Mouse (Mus musculus): ENCODE measurements around the gene Veph1.
"Not testable (repeated sequence)": the region's sequence is repeated elsewhere in the genome, so short reads cannot be mapped to it uniquely, and the experiment has no call there.

The Veph1 gene

GRCm38 (mm10) chr3:66296545-66296944, at the start of gene Veph1:
Gene Veph1, minus strand, starts transcription at chr3:66296837.
- in situ Hi-C loops (cut with MboI, MseI): no loop called here

GRCm38 (mm10) chr3:66340742-66341141, 44.1 kb upstream of the Veph1 start:
- in situ Hi-C loops (cut with MboI, MseI): no loop called here

- in situ Hi-C loops (cut with MboI, MseI): no loop called here
Measured at GRCm38 (mm10) chr3:66332401-66332729, 35.7 kb upstream of the Veph1 start.

- in situ Hi-C loops (cut with MboI, MseI): no loop called here
Measured at GRCm38 (mm10) chr3:66331592-66332400, 35.2 kb upstream of the Veph1 start.

GRCm38 (mm10) chr3:66330896-66331579, 34.4 kb upstream of the Veph1 start:
- in situ Hi-C loops (cut with MboI, MseI): no loop called here

- in situ Hi-C loops (cut with MboI, MseI): no loop called here
Measured at GRCm38 (mm10) chr3:66325962-66326834, 29.6 kb upstream of the Veph1 start.

GRCm38 (mm10) chr3:66325486-66325951, 28.9 kb upstream of the Veph1 start:
- in situ Hi-C loops (cut with MboI, MseI): no loop called here

- in situ Hi-C loops (cut with MboI, MseI): no loop called here
Measured at GRCm38 (mm10) chr3:66314793-66315715, 18.4 kb upstream of the Veph1 start.

GRCm38 (mm10) chr3:66310586-66310985, 13.9 kb upstream of the Veph1 start:
- in situ Hi-C loops (cut with MboI, MseI): no loop called here

- in situ Hi-C loops (cut with MboI, MseI): no loop called here
Measured at GRCm38 (mm10) chr3:66309531-66309930, 12.9 kb upstream of the Veph1 start.

GRCm38 (mm10) chr3:66295236-66295635, 1.4 kb downstream of the Veph1 start:
- in situ Hi-C loops (cut with MboI, MseI): no loop called here

GRCm38 (mm10) chr3:66294729-66295128, 1.9 kb downstream of the Veph1 start:
- in situ Hi-C loops (cut with MboI, MseI): no loop called here

- in situ Hi-C loops (cut with MboI, MseI): no loop called here
Measured at GRCm38 (mm10) chr3:66292356-66292946, 4.2 kb downstream of the Veph1 start.

- in situ Hi-C loops (cut with MboI, MseI): no loop called here
Measured at GRCm38 (mm10) chr3:66263270-66263669, 33.4 kb downstream of the Veph1 start.

GRCm38 (mm10) chr3:66262319-66262718, 34.3 kb downstream of the Veph1 start:
- in situ Hi-C loops (cut with MboI, MseI): no loop called here

GRCm38 (mm10) chr3:66254504-66255105, 42.0 kb downstream of the Veph1 start:
- in situ Hi-C loops (cut with MboI, MseI): no loop called here

GRCm38 (mm10) chr3:66251842-66252241, 44.8 kb downstream of the Veph1 start:
- in situ Hi-C loops (cut with MboI, MseI): no loop called here

GRCm38 (mm10) chr3:66240476-66240875, 56.2 kb downstream of the Veph1 start:
- in situ Hi-C loops (cut with MboI, MseI): no loop called here

- in situ Hi-C loops (cut with MboI, MseI): not testable (repeated sequence)
Measured at GRCm38 (mm10) chr3:66236234-66236871, 60.3 kb downstream of the Veph1 start.

Data from regulatory T cell (primary cell).